Mouse (Mus musculus) heart, embryonic 15.5 days (tissue): ENCODE results near the gene Cactin. TPM values are rescaled to one million over a fixed set of nuclear protein-coding genes. Genes with fewer than 3 reads are reported as not detected.

Experiments used
- ATAC-seq: fragments of 200-750 bp; cut with Nextera tagmentation; replicated peaks from 2 replicates; pipeline ENCODE4 v1.8.0; 2017; ENCODE audit warnings: low read depth, moderate TSS enrichment; ENCODE audit not compliant: insufficient number of reproducible peaks, insufficient read depth, low FRiP score
- H3K27ac ChIP-seq: fragments of 300-500 bp; sonication (generic); 2 replicates; pipeline ENCODE4 v1.5.1; 2015; ENCODE audit warnings: mild to moderate bottlenecking, inconsistent platforms
- H3K27me3 ChIP-seq: fragments of 300-500 bp; sonication (generic); 2 replicates; pipeline ENCODE4 v1.6.1; 2015; ENCODE audit warnings: inconsistent platforms
- H3K36me3 ChIP-seq: fragments of 300-500 bp; sonication (generic); 2 replicates; pipeline ENCODE4 v1.6.1; 2015; ENCODE audit warnings: mild to moderate bottlenecking, inconsistent platforms
- H3K4me1 ChIP-seq: fragments of 300-500 bp; sonication (generic); replicated peaks from 2 replicates; pipeline ENCODE4 v1.6.1; 2015; ENCODE audit warnings: inconsistent platforms
- H3K4me2 ChIP-seq: fragments of 300-500 bp; sonication (generic); 2 replicates; pipeline ENCODE4 v1.6.1; 2015; ENCODE audit warnings: inconsistent platforms, mild to moderate bottlenecking, moderate library complexity
- H3K4me3 ChIP-seq: fragments of 300-500 bp; sonication (generic); 2 replicates; pipeline ENCODE4 v1.5.1; 2015; ENCODE audit warnings: mild to moderate bottlenecking, inconsistent platforms
- H3K9ac ChIP-seq: fragments of 300-500 bp; sonication (generic); 2 replicates; pipeline ENCODE4 v1.6.1; 2015; ENCODE audit warnings: mild to moderate bottlenecking, inconsistent platforms
- H3K9me3 ChIP-seq: fragments of 300-500 bp; sonication (generic); replicated peaks from 2 replicates; pipeline ENCODE4 v1.6.1; 2016; ENCODE audit warnings: inconsistent platforms
- WGBS: fragments of 180-500 bp; shearing (Covaris S2); methylation state at CpG from one replicate; pipeline ENCODE4 v1.1.7; 2015; ENCODE audit warnings: mixed read lengths; 5-methylcytosine and 5-hydroxymethylcytosine counted together
- polyA plus RNA-seq: library from polyadenylated mRNA; unstranded; fragments of >200 nt; fragmentation: Nextera tagmentation; extraction: Ambion mirVana; gene quantifications from 2 replicates; pipeline ENCODE4 v1.2.1, GENCODE M21; 2015

The Cactin gene
- polyA plus RNA-seq, 1 experiment from 2014 or later = 23.5 TPM

DNA sequence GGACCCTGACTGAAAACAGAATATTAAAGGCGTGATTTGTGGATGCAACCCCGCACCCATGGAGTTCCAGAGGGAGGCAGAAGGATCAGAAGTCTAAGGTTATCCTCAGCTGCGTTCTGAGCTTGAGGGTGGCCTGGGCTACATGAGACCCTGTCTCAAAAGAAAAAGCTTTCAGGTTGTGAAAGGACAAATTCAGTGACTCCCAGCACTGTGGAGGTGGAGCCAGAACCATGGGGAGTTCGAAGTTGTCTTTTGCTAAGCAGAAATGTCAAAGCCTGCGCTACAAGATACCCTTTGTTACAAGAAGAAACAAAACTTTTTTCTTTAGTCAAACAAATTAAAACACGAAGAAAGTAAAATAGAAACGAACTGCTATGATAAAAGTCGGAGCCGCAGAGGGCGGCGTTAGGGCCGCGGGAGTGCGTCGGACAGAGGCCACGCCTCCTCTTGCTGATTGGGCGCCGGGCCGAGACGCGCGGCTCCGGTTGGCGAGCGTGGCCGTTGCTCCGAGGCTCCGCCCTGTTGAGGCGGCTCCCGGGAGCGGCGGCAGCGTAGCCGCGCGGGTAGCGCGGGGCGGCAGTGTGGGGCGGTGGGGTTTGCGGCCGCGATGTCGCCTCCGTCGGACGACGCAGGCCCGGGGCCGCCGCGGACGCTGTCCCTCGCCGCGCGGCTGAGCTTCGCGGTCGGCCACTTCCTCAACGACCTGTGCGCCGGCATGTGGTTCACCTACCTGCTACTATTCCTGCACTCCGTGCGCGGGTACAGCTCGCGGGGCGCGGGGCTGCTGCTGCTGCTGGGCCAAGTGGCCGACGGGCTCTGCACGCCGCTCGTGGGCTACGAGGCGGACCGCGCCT is 36.3 kb downstream of the Cactin start, which contains the start of gene Mfsd12:
Gene Mfsd12, plus strand, starts transcription at position 501 of the 854 bp plus-strand sequence.
- H3K36me3 ChIP-seq = no peaks in the 10 kb centered on the region
- no peaks in the 10 kb centered on the region for H3K27me3 ChIP-seq
- peak within 1 kb of the TSS; percentile 98 for H3K4me2 ChIP-seq
- no peaks in the 10 kb centered on the region for H3K9me3 ChIP-seq
- ATAC-seq = peak; percentile 81
- peak within 1 kb of the TSS; percentile 95 for H3K9ac ChIP-seq
- H3K4me3 ChIP-seq = peak within 1 kb of the TSS; percentile 95
- peak within 1 kb of the TSS; percentile 78 for H3K27ac ChIP-seq
- WGBS = 2% methylated on average over 79 of the region's 79 CpGs
- peaks cover 54% of the 10 kb centered on the region for H3K4me1 ChIP-seq

DNA sequence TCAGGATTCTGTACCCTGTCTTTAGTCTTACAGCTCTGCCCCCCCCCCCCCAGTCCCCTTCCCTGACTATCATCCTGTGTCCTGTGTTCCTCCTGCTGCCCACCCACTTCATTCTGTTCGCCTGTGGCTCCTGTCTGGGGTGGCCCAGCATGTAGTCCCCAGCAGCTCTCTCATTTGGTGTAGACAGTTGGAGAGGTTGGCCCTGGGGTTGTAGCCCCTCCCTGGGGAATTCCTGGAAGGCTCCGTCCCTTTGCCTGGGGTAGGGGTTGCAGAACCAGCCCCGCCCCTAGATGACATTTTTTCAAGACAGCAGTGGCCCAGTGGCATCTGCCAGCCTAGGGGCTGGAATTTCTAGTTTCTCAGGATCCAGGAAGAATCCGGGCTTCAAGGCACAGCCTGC is 37.3 kb downstream of the Cactin start:
- H3K9ac ChIP-seq = peak overlapping the region; percentile 95
- peak overlapping the region; percentile 98 for H3K4me2 ChIP-seq
- H3K27me3 ChIP-seq = no peaks in the 10 kb centered on the region
- H3K4me1 ChIP-seq = peaks cover 64% of the 10 kb centered on the region
- H3K9me3 ChIP-seq = no peaks in the 10 kb centered on the region
- peak overlapping the region; percentile 95 for H3K4me3 ChIP-seq
- peak overlapping the region; percentile 78 for H3K27ac ChIP-seq
- no peaks in the 10 kb centered on the region for H3K36me3 ChIP-seq
- WGBS = 14% methylated on average over 4 of the region's 4 CpGs
- ATAC-seq = no peak

DNA sequence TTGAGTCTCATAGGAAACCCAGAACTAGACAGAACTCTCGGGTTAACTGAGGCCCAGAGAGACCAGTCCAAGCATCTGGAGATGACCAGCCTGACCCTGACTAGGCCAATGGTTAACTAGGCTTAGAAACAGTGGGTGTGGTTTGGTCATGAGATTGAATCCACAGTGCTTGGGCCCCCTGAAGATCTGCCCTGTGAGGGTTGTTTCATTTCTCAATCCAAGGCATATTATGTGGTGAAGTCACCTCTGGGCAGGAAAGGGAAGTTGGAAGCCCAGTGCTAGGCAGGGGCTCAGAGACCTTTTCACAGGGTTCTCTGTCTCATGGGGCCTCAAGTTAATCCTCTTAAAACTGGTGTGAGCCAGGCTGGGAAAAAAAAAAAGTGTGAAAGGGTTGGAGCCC is 37.9 kb downstream of the Cactin start:
- ATAC-seq = no peak
- Histone ChIP-seq H3K4me1 (peaks cover 71% of the 10 kb centered on the region), H3K9ac (0 out of 2 replicates have a peak overlapping the region, but pooled peaks have one; percentile 95)

DNA sequence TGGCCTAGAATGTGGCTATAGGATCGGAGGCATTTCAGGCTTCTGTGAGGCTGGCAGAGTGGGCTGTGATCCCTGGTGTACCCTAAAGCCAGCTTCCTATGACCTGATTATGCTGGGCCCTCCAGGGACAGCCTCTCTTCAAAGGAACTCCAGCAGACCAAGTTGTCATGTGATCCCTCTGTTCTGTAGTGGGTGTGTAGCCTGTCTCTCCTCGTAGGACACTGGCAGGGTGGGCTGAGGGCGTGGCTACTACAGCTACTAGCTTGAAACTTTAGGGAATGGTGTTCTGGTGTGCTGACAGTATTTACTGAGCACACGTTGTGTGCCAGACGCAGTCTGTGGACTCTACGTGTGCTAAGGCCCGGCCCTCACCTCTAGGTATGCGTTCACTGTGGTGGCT is 39.8 kb downstream of the Cactin start:
- no peak for ATAC-seq
- 0 out of 2 replicates have a peak overlapping the region, but pooled peaks have one; percentile 2 for H3K27ac ChIP-seq
- WGBS = 54% methylated on average over 8 of the region's 8 CpGs
- H3K4me3 ChIP-seq = no peak overlapping the region
- no peak overlapping the region for H3K9ac ChIP-seq
- H3K4me2 ChIP-seq = 0 out of 2 replicates have a peak overlapping the region, but pooled peaks have one; percentile 2
- no peaks in the 10 kb centered on the region for H3K36me3 ChIP-seq
- no peaks in the 10 kb centered on the region for H3K9me3 ChIP-seq
- H3K4me1 ChIP-seq = peaks cover 88% of the 10 kb centered on the region
- H3K27me3 ChIP-seq = no peaks in the 10 kb centered on the region

More for the DNA sequence above, 37.9 kb downstream of the Cactin start:
- Histone ChIP-seq H3K36me3 (no peaks in the 10 kb centered on the region), H3K9me3 (no peaks in the 10 kb centered on the region), H3K27ac (peak overlapping the region; percentile 78), H3K27me3 (no peaks in the 10 kb centered on the region), H3K4me2 (peak overlapping the region; percentile 98), H3K4me3 (peak overlapping the region; percentile 95)
- 63% methylated on average over 1 of the region's 1 CpGs for WGBS

DNA sequence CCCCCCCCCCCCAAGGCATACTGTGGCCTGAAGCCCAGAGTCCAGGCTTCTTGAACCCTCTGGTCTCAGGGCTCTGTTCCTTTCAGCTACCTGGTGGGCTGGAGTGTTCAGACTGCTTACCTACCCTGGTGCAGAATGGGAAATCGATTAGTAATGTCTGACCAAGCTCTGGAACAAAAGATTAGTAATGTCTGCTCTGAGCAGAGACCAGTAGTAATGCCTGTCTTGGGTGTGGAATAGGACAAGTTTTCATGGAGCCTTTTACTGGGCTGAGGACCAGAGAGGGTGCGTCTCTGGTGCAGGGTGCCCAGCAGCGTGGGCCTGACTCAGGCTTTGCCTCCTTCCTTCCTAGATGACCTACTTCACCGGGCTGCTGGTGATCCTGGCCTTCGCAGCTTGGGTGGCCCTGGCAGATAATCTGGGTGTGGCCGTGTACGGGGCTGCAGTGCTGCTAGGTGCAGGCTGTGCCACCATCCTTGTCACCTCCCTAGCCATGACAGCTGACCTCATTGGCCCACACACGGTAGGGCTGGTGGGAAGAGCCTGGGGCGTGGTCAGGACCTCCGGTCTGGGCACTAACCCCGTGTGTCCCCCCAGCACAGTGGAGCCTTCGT is 41.5 kb downstream of the Cactin start:
- peaks cover 94% of the 10 kb centered on the region for H3K4me1 ChIP-seq
- H3K27me3 ChIP-seq = no peaks in the 10 kb centered on the region
- peak overlapping the region; percentile 93 for H3K27ac ChIP-seq
- H3K9ac ChIP-seq = peak overlapping the region; percentile 57; the same call in 1 of the 2 replicates
- H3K4me3 ChIP-seq = peak overlapping the region; percentile 46; the same call in 1 of the 2 replicates
- no peaks in the 10 kb centered on the region for H3K9me3 ChIP-seq
- ATAC-seq = no peak
- peak overlapping the region; percentile 83 for H3K4me2 ChIP-seq
- peaks cover 8% of the 10 kb centered on the region for H3K36me3 ChIP-seq
- 53% methylated on average over 12 of the region's 12 CpGs for WGBS

DNA sequence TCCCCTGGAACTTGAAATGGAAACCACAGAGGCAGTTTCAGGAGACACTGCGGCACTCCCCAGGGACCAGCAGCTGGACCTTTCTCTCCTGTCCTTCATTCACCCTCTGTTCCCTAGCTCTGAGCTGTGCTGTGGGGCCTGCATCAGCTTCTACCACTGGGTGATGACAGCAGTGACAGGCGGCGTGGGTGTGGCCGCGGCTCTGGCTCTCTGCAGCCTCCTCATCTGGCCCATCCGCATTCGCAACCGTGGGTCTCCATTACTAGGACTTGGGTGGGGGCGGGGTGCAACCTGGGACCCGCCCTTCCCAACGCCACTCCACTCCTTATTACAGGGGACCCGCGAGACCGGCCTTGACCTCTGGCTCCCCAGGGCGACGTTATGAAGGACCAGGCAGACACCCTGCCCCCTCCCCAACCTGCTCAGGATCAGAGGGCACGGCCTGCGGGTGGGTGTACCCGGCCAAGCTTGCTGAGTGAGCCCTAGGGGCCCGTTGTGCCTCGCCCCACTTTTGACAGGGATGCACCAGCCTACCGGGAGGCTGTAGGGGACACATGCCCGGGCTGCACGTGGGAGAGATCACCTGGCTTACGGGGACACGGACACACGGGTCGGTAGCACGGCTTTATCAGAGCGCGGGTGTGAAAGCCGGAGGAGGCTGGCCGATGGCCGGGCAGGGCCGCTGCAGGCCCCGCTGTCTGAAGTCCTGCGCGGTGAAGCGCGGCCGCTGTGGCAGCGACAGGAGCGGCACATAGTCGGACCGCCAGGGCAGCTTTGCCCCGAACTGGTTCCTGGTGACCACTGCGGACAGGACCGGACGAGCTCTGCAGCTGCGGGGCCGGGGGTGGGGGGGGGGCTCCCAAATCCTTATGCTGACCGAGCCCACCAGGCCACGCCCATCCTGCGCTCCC is 42.8 kb downstream of the Cactin start:
- 10% methylated on average over 54 of the region's 54 CpGs for WGBS
- peak overlapping the region; percentile 57 for H3K9ac ChIP-seq

DNA sequence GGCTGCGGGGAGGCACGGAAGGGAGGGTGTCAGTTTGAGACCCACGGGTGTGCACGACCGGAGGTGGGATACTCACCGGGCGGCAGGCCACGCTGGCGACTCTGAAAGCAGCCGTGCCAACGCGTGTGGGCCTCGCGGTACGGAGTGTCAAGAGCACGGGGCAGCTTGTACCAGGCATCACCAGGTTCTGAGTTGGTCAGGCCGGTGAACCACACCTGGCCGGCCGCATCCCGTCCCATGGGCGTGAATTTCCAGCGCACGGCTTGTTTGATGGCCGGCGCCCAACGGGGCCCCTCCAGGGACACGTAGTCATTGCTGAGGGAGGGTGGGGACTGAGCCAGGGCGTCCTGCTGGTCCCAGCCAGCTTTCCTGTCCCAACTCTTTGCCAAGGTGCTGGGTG is 43.8 kb downstream of the Cactin start:
- H3K27me3 ChIP-seq = no peaks in the 10 kb centered on the region
- H3K4me1 ChIP-seq = peaks cover 72% of the 10 kb centered on the region
- peak overlapping the region; percentile 57 for H3K9ac ChIP-seq
- H3K4me3 ChIP-seq = peak overlapping the region; percentile 46
- ATAC-seq = no peak
- H3K9me3 ChIP-seq = no peaks in the 10 kb centered on the region
- peaks cover 30% of the 10 kb centered on the region for H3K36me3 ChIP-seq
- H3K27ac ChIP-seq = peak overlapping the region; percentile 93; the same call in 1 of the 2 replicates
- WGBS = 14% methylated on average over 28 of the region's 28 CpGs
- H3K4me2 ChIP-seq = peak overlapping the region; percentile 83

More for the DNA sequence above, 42.8 kb downstream of the Cactin start:
- ATAC-seq = peak; percentile 67
- Histone ChIP-seq H3K27me3 (no peaks in the 10 kb centered on the region), H3K4me2 (peak overlapping the region; percentile 83), H3K4me3 (peak overlapping the region; percentile 46), H3K9me3 (no peaks in the 10 kb centered on the region), H3K4me1 (peaks cover 82% of the 10 kb centered on the region), H3K36me3 (peaks cover 20% of the 10 kb centered on the region), H3K27ac (peak overlapping the region; percentile 93)

DNA sequence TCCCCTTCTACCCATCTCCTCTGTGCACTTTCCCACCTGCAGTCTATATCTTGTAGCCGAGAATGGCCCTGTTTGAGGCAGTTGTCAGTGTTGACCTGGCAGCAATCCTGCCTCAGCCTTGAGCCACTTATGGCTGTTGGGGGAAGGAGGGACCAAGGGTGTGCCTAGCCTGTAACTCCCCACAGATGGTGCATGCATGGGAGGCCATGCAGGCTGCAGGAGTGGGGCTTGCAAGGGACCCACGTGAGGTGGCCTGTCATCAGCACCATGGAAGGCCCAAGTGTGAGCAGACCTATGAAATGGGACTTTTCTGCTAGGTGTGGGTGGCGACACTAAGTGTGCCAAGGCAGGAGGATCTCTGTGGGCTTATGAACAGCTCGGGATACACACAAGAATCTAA is 44.2 kb downstream of the Cactin start:
- H3K36me3 ChIP-seq = peaks cover 34% of the 10 kb centered on the region
- ATAC-seq = no peak
- peak overlapping the region; percentile 57; the same call in 1 of the 2 replicates for H3K9ac ChIP-seq
- H3K27ac ChIP-seq = peak overlapping the region; percentile 93
- H3K4me2 ChIP-seq = peak overlapping the region; percentile 83
- peak overlapping the region; percentile 46 for H3K4me3 ChIP-seq
- H3K27me3 ChIP-seq = no peaks in the 10 kb centered on the region
- H3K9me3 ChIP-seq = no peaks in the 10 kb centered on the region
- H3K4me1 ChIP-seq = peaks cover 68% of the 10 kb centered on the region
- 36% methylated on average over 4 of the region's 4 CpGs for WGBS

DNA sequence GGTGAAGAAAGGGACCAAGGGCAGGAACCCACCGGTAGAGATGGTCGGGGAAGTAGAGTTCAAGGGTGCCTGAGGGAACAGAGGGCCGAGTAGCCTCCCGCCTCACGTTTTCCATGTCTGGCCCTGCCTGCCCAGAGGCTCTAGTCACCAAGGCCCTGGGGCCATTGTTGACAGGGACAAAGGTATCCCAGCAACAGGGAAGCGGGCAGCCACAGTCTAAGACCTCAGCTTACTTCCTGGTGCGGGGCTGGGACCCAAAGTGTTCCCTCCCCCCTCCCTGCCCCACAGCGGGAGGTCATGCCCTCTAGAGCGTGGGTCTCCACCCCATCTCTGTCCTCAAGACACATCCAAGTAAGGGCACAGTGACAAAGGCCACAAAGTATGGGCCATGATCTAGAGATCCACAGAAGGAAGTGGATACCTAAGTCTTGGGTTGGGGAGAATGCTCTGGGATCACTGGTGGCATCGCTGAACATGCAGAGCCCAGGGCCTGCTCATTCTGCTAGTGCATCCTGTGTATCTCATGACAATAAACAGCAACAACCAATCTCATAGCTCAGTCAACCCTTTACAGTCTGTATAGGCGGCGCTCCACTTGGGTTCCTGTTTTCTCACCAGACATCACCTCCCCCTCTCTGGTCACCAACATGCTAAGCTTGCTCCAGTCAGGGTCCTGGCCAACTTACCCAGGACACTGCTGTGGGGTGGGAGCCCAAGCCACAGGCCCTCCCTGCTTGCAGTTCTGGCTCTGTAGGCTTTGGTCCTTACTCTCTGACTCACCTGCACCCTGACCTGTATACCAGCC is 45.0 kb downstream of the Cactin start, which contains the start of gene 4930404N11Rik:
Gene 4930404N11Rik, minus strand, starts transcription at position 145 of the 805 bp plus-strand sequence.
- no peak for ATAC-seq
- Histone ChIP-seq H3K9me3 (no peaks in the 10 kb centered on the region), H3K36me3 (peaks cover 42% of the 10 kb centered on the region), H3K27me3 (no peaks in the 10 kb centered on the region), H3K4me3 (peak within 1 kb of the TSS; percentile 46), H3K4me2 (peak within 1 kb of the TSS; percentile 83), H3K27ac (peak within 1 kb of the TSS; percentile 93), H3K9ac (peak within 1 kb of the TSS; percentile 57), H3K4me1 (peaks cover 60% of the 10 kb centered on the region)
- WGBS = 28% methylated on average over 12 of the region's 12 CpGs
